Mouse (Mus musculus) thymus, adult 2 months (tissue): ENCODE measurements around the gene Msi2.

ENCODE experiments used
- CTCF ChIP-seq: fragments of 200-500 bp; IDR thresholded peaks from 2 replicates; pipeline ENCODE4 v1.5.1; 2012; ENCODE audit warnings: mild to moderate bottlenecking, control low read depth, low read length, moderate library complexity, borderline replicate concordance; ENCODE audit not compliant: control insufficient read depth, poor library complexity, insufficient read depth; ENCODE audit errors: extremely low read depth
- POLR2A ChIP-seq: fragments of 200-500 bp; IDR thresholded peaks from 2 replicates; pipeline ENCODE4 v1.6.1; 2012; ENCODE audit warnings: mild to moderate bottlenecking, low read length, control low read depth, moderate library complexity; ENCODE audit not compliant: control insufficient read depth, poor library complexity, insufficient read depth; ENCODE audit errors: extremely low read depth

- TF ChIP-seq CTCF (no peak), POLR2A (no peak)
Measured at GRCm38 (mm10) chr11:88623671-88624070, 94.6 kb downstream of the Msi2 start.
